Mouse (Mus musculus) megakaryocyte, adult 5-6 weeks (primary cell): Measurements from ENCODE around the gene Runx1. TPM values are rescaled to one million over a fixed set of nuclear protein-coding genes. Genes with fewer than 3 reads are reported as not detected.

Experiments
- ATAC-seq: 2 replicates; pipeline ENCODE4 v1.8.0; 2016; ENCODE audit warnings: mild to moderate bottlenecking, inconsistent platforms; ENCODE audit not compliant: poor library complexity, severe bottlenecking
- total RNA-seq, 2 experiments: library from RNA; stranded (forward) in 1 of 2; stranded (reverse) in 1 of 2; fragments of 153-499, 151-499 nt in 1 of 2; fragments of 221-1000, 200-1000 nt in 1 of 2; gene quantifications; 2 replicates each; pipeline versions ENCODE4 v1.2.3 to v1.2.4; 2015 to 2017

Gene Runx1
- total RNA-seq, 2 experiments from 2014 or later, result 44.7 to 112 TPM

DNA sequence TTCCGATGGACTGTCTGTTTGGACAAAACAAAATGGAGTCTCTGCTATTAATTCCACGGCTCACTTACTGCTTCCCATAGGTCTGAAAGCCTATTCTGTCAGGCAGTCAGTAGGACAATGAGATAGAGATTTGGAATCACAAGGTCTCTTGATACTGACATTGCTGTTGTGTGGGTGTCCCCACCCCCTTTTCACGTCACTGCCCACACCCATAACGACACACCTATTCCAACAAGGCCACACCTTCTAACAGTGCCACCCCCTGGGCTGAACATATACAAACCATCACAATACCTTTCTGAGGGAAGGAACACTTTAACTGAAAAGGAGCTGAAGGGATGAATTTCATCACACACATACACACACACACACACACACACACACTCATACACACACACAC lies 68.4 kb downstream of the Runx1 start:
- ATAC-seq, result no peak

DNA sequence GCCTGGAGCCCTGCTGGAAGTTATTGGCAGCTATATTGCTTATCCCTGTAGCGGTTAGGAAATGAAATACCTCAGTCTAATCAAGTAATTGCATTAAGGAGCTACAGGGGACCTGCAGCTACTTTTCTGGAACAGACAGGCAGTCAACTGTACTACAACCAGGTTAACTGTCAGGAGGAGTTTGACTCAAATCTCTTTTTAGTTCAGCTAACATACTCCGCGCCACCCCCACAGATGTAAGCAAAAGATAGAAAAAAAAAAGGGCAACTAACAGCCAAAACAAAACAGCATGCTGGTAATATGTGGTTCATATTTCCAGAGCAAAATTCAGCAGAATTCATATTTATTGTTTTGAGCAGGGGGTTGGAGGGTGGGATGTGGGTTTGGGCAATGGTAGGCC lies 72.0 kb downstream of the Runx1 start:
- no peak for ATAC-seq

DNA sequence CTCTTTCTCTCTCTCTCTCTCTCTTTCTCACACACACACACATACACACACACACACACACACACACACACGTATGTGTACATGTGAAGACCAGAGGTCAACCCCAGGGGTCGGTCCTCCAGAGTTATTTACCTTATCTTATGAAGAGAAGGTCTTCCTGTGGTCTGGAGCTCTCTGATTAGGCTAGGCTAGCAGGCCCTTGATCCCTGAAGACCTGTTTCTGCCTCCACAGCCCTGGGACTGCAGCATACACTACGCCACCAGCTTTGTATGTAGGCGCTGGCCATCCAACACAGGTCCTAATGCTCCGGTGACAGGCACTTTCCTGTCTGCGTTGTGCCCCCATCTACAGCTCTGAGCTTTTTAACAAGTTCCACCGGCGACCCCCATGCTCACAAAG lies 72.8 kb downstream of the Runx1 start:
- no peak for ATAC-seq

DNA sequence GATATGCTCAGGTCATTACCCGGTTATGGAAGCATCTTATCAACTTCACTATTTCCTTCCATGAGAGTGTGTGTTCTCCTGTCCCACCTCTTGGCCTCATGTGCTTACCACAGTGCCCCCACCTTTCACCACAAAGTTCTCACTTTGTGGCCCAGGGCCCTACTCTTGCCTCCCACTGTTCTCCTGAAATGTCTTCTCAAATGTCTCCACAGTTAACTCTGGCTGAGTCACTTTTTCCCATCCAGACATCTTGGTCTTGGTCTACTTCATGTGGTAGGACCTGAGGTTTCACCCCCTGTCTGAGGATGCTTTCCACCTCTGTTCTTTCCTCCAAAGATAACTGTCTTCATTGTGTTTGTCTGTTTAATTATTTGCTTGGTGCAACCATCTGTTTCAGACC lies 77.7 kb downstream of the Runx1 start:
- no peak for ATAC-seq

DNA sequence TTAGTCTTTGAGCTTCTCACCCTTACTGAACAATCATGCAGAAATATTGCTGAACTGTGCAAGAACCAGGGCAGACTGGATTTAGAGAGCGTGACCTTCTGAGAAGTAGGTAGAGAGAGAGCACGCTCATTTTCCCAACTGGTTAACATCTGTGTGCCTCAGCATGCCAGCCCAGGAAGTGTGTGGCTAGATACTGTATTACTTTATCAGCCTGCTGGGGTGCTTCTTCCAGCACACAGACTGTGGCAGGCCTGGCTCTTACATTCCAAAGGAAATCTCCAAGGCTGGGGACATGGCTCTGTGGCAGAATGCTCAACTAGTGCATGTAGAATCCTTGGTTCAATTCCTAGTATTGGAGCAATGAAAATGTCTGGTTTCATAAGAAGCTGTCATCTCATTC lies 78.9 kb downstream of the Runx1 start:
- ATAC-seq, result no peak

DNA sequence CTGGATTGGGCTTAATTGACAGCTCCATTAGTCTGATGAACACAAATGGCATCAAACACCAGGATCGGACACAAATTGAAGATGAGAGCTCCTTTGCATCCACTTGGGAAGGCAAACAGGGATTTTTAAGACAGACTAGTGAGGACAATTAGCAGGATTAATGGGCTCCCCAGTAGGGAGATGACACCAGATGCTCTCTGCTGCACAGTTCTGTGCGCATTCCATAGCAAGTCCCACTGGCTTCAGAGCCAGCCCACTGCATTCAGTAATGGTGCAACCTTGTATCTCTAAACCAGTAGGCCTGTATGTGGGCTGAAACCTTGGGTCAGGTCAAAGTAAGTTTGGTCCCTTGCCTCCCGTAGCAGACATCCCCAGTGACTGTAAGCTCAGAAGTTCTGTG lies 80.7 kb downstream of the Runx1 start:
- no peak for ATAC-seq

DNA sequence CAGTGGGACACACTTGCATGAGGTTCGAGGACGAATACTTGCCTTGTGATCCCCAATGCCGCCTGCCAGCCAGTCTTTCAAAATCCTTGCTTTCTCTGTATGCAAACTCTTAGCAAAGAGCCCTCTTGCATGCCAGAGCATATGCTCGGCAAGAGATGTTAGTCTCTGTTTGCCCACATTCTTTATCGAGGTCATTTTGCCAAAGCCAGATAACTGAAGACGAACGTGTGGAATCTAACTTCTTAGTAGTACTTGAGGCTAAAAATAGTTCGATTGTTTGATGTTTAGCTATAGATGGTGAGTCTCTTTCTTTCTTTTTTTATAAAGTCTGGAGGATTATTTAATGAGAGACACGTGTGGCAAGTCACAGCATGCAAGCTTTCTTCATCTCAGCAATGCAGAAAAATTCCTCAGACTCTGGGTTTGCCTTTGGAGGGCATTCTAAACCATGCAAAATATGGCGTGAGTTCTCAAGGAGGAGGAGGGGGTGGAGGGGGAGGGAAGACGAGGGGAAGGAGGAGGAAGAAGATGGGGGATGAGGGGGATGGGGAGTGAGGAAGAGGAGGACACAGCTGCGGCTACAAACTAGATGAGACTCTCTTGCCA lies 81.7 kb downstream of the Runx1 start:
- ATAC-seq, result no peak

DNA sequence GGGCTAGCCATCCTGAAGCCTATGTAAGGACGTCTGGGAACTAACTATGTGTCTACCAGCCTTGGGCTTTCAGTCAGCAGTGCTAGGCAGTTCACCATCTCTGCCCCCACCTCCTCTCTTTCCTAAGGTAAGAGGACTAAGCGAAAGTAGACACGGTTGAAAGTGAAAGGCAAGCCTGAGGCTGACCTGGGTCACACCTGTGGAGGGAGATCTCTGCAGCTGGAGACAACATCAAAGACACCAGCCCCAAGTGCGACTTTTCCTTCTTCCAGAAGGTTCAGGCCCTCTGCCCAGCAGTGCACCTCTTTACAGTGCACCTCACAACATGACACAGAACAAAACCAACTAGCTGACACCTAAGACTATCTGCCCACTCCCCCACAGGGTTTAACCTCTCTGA lies 82.2 kb downstream of the Runx1 start:
- ATAC-seq, result peak; percentile 22

DNA sequence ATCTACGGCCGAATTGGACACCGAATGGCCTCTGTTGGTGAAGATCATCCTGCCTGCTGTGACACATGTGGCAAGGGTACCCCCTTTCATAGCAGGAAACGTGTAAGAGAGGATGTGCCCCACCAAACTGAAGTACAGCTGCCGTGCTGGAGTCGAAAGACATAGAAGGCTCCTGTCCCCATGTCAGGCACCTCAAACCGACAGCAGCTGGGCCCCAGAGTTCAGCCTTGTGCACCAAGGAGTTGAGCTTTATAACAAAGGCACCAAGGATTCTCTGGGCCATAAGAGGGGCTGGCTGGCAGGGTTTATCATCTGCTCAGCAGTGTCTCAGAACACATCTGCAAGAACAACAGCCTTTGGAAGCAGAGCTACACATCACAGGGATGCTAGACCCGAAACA lies 84.6 kb downstream of the Runx1 start:
- ATAC-seq, result no peak

DNA sequence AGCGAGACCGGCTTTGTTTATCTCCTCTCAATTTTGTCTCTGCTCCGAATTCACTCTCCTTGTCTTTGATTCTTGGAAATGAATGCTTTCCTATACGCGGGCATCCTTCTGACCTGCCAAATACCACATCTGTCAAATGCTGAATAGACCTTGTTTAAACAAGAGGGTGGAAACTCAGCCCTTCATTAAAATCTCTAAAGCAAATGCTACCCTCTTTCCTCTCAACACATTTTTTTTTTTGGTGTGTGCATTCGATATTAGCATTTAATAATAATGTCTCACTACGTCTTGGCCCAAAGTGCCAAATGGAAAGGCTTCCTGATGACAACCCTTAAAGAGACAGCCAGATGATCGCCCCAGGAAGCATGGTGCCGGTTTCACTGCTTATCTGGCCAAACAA lies 85.4 kb downstream of the Runx1 start:
- no peak for ATAC-seq

DNA sequence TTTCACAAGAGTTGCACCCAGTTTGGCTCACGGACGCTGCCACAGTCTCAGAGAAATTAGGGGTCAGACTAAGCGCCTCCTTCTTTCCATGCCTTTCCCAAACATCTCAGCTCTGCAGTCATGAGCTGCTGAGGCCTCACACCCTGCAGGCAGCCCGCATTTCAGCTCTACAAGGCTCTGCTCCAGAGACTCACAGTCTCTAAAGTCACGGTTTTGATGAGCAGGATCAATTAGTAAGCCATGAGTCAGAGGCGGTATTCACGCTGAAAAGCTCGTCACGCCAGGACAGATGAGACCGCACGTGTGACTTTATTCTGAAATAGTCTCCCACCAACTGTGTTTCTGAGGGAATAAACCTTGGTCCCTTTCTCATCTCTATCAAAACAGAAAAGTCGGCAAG lies 86.0 kb downstream of the Runx1 start:
- ATAC-seq, result no peak

DNA sequence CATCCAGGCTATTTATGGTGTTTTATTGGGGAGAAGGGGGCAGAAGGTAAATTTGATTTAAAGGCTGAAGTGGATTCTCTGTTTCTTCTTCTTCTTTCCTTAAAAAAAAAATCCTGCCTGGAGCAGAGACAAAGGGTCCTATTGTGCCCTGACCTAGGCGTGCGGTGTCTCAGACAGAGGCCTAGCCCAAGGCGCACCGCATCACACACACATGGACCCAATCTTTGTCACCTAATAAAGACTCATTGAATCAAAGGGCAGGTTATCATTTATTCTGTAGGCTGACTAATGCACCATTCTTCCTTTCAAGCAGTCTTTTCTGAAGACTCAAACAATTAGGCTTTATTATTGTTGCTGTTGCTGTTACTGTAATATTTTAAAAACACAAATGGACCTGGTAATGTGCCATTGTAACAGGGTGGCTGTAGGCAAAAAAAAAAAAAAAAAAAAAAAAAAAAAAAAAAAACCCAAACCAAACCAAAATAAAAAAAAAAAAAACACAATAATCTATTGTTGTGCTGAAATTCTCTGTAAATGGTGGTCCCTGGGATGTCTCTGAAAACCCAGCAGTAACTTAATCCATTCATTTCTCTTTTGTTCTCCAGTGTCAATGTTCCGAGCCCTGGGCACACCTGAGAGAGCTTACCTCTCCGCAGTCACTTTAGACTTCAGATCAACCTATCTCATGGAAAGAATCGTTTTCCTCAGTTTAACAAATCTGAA lies 86.7 kb downstream of the Runx1 start:
- ATAC-seq, result no peak

DNA sequence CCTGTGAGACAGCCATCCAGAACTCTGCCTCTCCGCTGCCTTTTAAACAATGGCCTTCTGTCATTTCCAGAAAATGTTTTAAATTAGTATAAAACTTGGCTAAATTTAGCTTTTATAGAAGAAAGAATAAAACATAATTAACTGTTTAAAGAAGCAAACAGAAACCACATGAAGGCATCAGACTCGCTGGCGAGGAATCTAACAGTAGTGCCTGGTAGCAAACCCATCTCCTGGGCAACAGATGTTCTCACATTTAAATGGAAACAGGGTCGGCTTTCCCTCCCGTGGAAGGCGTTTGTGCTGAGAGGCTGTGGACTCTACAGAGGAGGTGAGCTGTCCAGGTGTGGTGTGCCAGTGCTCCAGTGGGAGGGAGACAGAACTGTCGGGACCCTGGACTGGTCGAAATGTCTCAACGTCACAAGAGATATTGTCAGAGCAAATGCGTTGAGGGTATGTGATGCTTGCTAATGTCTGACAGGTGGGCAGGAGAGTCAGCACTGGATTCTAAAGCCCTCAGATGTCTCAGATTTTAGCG lies 87.4 kb downstream of the Runx1 start:
- no peak for ATAC-seq

DNA sequence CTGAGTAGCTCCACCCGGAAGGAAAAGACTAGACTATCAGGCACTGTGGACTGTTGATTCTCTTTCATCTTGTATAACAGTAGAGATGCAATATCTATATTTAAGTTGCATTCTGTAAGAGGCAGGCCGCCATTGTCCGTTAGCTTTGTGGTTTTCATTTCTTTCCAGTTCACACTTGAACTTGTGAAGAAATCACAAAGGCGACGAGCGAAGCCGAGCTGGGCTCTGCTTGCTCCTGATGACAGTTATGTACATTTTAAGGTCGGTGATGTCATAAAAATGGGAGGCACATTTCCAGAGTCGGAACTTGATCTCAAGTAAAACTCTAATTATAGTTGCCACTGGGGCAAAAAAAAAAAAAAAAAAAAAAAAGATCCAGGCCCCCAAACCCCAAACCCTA lies 99.1 kb downstream of the Runx1 start:
- peak; percentile 39; the same call in 1 of the 2 replicates for ATAC-seq

DNA sequence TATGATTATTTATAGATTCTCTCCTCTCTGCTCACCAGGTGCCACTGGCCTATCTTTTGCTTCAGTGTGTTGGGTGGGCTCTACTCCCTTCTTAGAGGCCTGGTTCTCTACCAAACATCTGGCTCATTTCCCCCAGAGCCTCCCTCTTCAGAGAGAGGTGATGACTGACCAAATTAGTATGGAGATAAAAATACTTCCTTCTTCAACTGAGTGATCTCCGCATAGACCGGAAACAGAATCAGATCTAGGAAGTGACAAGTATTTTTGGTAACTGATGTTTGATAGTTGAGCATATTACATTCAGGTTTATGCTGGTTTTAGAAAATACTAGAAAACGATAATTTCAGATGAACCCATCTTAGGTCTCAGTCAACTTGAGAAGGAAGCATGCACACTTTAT lies 101.4 kb downstream of the Runx1 start:
- peak; percentile 30 for ATAC-seq

DNA sequence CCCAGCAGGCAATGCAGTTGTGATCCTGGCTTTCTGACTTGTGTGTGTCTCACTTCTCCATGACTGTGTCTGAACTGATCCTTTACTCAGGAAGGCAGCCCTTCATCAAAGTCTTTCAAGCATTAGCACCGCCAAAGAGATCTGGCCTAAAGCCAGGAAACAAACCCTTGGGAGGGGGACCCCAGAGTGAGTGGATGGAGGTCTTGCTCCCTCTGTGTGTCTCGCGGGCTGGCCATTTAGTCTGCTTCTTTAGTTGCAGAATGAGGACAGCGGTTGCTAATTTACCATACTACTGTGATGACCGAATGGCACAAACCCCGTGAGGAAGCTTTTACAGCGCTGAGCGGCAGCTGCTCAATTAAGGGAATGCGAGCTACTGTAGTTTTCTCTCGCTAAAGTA lies 105.3 kb downstream of the Runx1 start:
- ATAC-seq, result no peak

DNA sequence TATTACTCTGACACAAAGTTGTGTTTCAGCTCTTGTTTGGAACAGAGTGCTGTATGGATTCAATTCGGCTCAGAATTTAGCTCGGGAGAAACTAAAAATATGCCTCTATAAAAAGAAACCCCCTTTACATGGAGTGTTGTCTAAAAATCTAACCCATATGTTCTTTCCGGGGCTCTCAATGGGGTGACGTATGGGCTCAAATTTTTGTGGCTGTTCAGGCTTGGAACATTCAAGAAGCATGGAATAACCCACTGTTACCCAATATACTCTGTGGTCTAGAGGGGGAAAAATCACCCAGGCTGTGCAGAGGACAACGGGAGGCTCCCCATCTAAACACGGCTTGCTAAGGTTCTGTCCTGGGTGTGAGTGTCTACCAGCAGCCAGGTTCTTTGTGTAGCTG lies 106.2 kb downstream of the Runx1 start:
- no peak for ATAC-seq

DNA sequence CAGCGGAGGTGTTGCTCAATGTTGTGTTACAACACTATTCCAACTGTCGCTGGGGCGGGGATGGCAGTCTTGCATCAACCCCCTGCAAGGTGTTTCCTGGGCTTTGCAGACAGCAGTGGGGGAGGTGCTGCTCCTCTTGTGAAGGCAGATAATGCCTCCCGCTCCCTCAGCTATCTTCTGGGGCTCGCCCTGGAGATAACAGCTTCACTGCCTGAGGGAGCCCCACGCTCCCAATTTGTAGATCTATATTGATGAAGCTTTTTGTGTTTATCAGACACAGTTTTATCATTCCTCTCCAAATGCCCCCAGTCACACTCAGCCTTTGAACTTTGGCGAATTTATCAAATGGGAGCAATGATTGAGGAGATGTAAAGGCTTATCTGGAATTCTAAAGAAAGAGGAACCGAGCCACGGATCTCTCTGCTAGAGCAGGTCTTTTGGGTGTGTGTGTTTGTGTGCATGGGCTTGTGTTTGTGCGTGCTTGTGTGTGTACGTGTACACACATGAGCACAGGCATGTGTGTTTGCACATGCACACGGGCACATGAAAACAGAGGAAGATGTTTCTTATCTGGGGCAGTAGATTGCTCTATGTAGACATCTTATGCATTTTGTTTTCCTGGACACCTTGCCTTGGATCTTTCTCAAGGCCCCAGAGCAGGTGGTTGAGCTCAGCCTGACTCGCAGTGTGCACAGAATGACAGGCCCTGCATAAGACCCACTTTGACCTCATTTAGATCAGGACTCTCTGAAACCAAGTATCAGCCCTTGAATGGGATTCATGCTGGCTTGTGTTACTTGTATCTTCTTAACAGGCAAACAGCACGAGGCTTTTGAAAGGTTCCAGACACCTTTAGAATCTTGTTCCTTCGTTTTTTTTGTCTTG lies 110.1 kb downstream of the Runx1 start:
- peak; percentile 81 for ATAC-seq

DNA sequence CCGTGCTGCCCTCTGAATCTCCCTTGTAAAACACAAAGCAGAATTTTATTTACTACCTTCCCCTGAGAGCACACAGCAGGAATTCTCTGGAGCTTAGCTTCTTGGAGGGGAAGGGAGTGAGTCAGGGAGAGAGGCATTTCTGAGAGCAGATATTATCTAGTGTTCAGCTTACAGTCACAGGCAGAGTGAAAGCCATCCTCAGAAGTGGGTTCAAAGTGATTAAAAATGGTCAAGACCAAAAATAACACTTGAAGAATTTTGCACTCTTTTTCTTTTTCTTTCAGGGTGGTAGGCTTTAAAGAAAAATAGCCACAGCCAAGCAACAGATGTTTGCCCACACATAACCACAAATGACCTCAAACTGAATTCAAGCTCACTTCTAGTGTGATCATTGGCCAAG lies 115.8 kb downstream of the Runx1 start:
- no peak for ATAC-seq

DNA sequence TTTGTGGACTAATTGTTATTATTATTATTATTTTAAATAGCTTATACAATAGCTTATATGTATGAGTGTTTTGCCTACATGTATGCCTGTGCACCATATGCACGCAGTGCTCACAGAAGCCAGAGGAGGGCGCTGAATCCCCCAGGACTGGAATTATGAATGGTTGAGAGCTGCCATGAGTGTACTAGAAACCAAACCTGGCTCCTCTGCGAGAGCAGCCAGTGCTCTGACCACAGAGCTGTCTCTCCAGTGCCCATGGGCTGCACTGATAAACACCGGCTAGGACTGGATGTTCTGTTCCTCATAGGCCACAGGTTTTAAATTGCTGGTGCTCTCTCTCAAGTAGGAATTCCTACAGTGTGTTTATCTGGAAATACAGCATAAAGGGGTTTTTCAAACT lies 117.2 kb downstream of the Runx1 start:
- ATAC-seq, result peak; percentile 47

DNA sequence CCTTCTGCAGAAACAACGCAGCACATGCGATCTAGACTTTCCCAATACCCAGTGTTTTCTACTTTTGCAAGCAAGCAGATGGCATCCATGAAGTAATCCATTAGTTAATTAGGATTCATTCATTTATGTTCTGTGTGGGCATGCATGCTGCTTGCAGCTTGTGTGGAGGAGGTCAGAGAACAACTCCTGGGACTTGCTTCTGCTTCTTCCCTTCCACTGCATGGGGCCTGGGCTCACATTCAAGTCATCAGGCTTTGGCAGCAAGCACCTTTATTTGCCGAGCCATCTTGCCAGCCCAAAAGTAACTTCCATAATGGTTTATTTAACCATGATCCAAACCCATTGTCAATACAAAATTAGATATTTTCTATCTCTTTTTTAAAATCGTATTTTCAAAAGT lies 118.2 kb downstream of the Runx1 start:
- ATAC-seq, result no peak

DNA sequence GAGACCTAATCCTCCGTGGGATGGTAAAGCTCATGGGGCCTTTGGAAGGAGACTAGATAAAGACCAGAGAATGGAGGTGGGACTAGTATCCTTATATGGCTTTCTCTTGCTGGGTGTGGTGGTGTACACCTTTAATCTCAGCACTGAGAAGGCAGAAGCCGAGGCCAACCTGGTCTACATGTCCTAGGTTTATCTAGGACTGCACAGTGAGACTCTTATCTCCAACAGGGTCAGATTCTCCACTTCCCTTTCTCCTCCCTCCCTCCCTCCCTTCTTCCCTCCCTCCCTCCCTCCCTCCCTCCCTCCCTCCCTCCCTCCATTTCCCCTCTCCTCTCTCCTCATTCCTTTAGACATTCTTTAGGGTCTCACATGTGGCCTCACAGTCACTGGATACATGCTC lies 118.8 kb downstream of the Runx1 start:
- no peak for ATAC-seq
